Mouse (Mus musculus) forebrain, embryonic 10.5 days (tissue): ENCODE measurements around the gene Rfx4. TPM values are rescaled to one million over a fixed set of nuclear protein-coding genes. Genes with fewer than 3 reads are reported as not detected.

ENCODE experiments used
- DNase-seq: peaks from one replicate; pipeline ENCODE4 v3.0.0-alpha.2; 2017; ENCODE audit warnings: low spot score; ENCODE audit errors: extremely low spot score
- H3K27ac ChIP-seq: fragments of 300-500 bp; sonication (generic); 2 replicates; pipeline ENCODE4 v1.5.1; 2016; ENCODE audit warnings: mild to moderate bottlenecking
- H3K27me3 ChIP-seq: fragments of 300-500 bp; sonication (generic); 2 replicates; pipeline ENCODE4 v1.6.1; 2016; ENCODE audit warnings: mild to moderate bottlenecking; ENCODE audit not compliant: poor library complexity, severe bottlenecking
- H3K36me3 ChIP-seq: fragments of 300-500 bp; sonication (generic); replicated peaks from 2 replicates; pipeline ENCODE4 v1.6.1; 2016; ENCODE audit warnings: mild to moderate bottlenecking, moderate library complexity
- H3K4me1 ChIP-seq: fragments of 300-500 bp; sonication (generic); 2 replicates; pipeline ENCODE4 v1.6.1; 2016
- H3K4me3 ChIP-seq: fragments of 300-500 bp; sonication (generic); 2 replicates; pipeline ENCODE4 v1.5.1; 2016; ENCODE audit warnings: mild to moderate bottlenecking, moderate library complexity
- H3K9me3 ChIP-seq: fragments of 300-500 bp; sonication (generic); 2 replicates; pipeline ENCODE4 v1.6.1; 2016; ENCODE audit warnings: mild to moderate bottlenecking, moderate library complexity
- WGBS: fragments of 180-500 bp; shearing (Covaris S2); methylation state at CpG from one replicate; pipeline ENCODE4 v1.1.7; 2016; 5-methylcytosine and 5-hydroxymethylcytosine counted together
- polyA plus RNA-seq: library from polyadenylated mRNA; unstranded; fragments of >200 nt; fragmentation: Nextera tagmentation; extraction: Ambion mirVana; gene quantifications from 2 replicates; pipeline ENCODE4 v1.2.1, GENCODE M21; 2016

The Rfx4 gene
- polyA plus RNA-seq, 1 experiment from 2014 or later = 26.1 TPM

GRCm38 (mm10) chr10:84948970-84949683 is 193.3 kb downstream of the Rfx4 start:
- WGBS = 90% methylated on average over 8 of the region's 8 CpGs
- no peak overlapping the region for H3K27ac ChIP-seq
- H3K4me3 ChIP-seq = no peak overlapping the region
- H3K9me3 ChIP-seq = no peaks in the 10 kb centered on the region
- no peak for DNase-seq
- peaks cover 64% of the 10 kb centered on the region for H3K36me3 ChIP-seq
- no peaks in the 10 kb centered on the region for H3K4me1 ChIP-seq
- no peaks in the 10 kb centered on the region for H3K27me3 ChIP-seq

- Histone ChIP-seq H3K4me3 (no peak overlapping the region), H3K4me1 (no peaks in the 10 kb centered on the region), H3K27ac (no peak overlapping the region), H3K27me3 (no peaks in the 10 kb centered on the region), H3K9me3 (no peaks in the 10 kb centered on the region), H3K36me3 (peaks cover 69% of the 10 kb centered on the region)
- WGBS = 88% methylated on average over 3 of the region's 3 CpGs
- DNase-seq = no peak
These were observed 193.8 kb downstream of the Rfx4 start for GRCm38 (mm10) chr10:84949684-84950010.

GRCm38 (mm10) chr10:84950384-84950783 is 194.5 kb downstream of the Rfx4 start:
- WGBS = 85% methylated on average over 4 of the region's 4 CpGs
- H3K4me1 ChIP-seq = no peaks in the 10 kb centered on the region
- DNase-seq = no peak
- H3K9me3 ChIP-seq = no peaks in the 10 kb centered on the region
- no peak overlapping the region for H3K27ac ChIP-seq
- H3K4me3 ChIP-seq = no peak overlapping the region
- peaks cover 71% of the 10 kb centered on the region for H3K36me3 ChIP-seq
- no peaks in the 10 kb centered on the region for H3K27me3 ChIP-seq

GRCm38 (mm10) chr10:84954236-84954635 is 198.4 kb downstream of the Rfx4 start:
- Histone ChIP-seq H3K27ac (no peak overlapping the region), H3K27me3 (no peaks in the 10 kb centered on the region), H3K4me1 (0 out of 2 replicates have a peak, but pooled peaks cover 2% of the 10 kb centered on the region), H3K36me3 (peaks cover 65% of the 10 kb centered on the region), H3K9me3 (no peaks in the 10 kb centered on the region), H3K4me3 (no peak overlapping the region)
- WGBS = 92% methylated on average over 10 of the region's 10 CpGs
- no peak for DNase-seq

Other genes with a start within 250 kb of the Rfx4 start
- gene Ckap4, start 222.0 kb upstream of the Rfx4 start, polyA plus RNA-seq = 50.5 and 50.7 TPM in 2 replicates
- 2.0 and 2.6 TPM in 2 replicates for gene Tcp11l2, start 179.4 kb upstream of the Rfx4 start, polyA plus RNA-seq
- gene Polr3b, start 133.8 kb upstream of the Rfx4 start, polyA plus RNA-seq = 17.6 and 18.2 TPM in 2 replicates
- gene Ric8b, start 161.6 kb downstream of the Rfx4 start, polyA plus RNA-seq = 25.3 and 27.8 TPM in 2 replicates